Mouse (Mus musculus) heart, adult 2 months (tissue): Measurements from ENCODE around the gene Cox20.
"Not testable (repeated sequence)": the region's sequence is repeated elsewhere in the genome, so short reads cannot be mapped to it uniquely, and the experiment has no call there.

ENCODE experiments used
- CTCF ChIP-seq: fragments of 200-600 bp; IDR thresholded peaks from 2 replicates; pipeline ENCODE4 v1.8.1; 2022; ENCODE audit warnings: antibody characterized with exemption, mild to moderate bottlenecking, moderate library complexity
- EP300 ChIP-seq: fragments of 200-500 bp; IDR thresholded peaks from 2 replicates; pipeline ENCODE4 v1.6.1; 2011; ENCODE audit warnings: low read depth, low read length, control low read depth; ENCODE audit not compliant: insufficient read depth

GRCm38 (mm10) chr1:178301261-178301660 lies 17.7 kb upstream of the Cox20 start:
- TF ChIP-seq CTCF, EP300: not testable (repeated sequence)
